Mouse (Mus musculus) cerebellum, adult 2 months (tissue): ENCODE data around the gene Lyl1.

Experiments used
- CTCF ChIP-seq: fragments of 200-500 bp; IDR thresholded peaks from 2 replicates; pipeline ENCODE4 v1.5.1; 2011; ENCODE audit warnings: low read depth, mild to moderate bottlenecking, control low read depth, low read length, moderate library complexity, borderline replicate concordance; ENCODE audit not compliant: insufficient read depth
- POLR2A ChIP-seq: fragments of 200-500 bp; IDR thresholded peaks from 2 replicates; pipeline ENCODE4 v1.6.1; 2011; ENCODE audit warnings: low read length, control low read depth, borderline replicate concordance; ENCODE audit not compliant: insufficient read depth

GRCm38 (mm10) chr8:84739401-84739742 lies 38.1 kb downstream of the Lyl1 start:
- TF ChIP-seq CTCF (no peak), POLR2A (no peak)
